16 mouse cellular contexts compared by ENCODE assay signal in the genomic region with DNA sequence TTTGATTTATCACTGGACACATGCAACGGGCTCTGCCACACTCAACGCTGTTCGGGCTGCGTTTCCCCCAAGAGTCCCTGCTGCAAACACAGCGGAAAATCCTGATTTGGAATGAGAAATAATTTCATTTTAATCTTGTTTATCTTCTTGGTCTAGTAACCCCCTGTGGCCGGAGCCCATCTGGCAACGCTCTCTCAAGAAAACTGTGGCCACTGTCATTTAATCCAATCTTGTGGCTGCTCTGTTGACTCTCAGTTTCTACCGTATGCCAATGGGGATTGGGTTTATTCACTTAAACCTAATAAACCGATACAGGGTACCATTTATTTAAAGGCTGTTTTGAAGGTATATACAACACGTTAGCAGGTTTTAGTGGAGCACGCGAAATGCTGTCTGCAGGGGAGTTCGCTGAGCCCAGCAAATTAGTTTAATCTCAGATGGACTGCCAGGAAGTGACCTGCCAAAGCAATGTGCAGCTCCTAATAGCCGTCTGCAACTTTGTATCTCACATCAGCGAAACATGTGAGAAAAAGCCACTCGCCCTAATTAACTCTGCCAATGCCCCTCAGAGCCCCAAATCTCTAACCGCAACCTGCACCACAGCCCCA.
DNase-seq lines count a peak whose midpoint lies in the region; ATAC-seq and TF ChIP-seq lines count a peak whose summit lies in the region.
"Had no signal": no experiment of that assay in that cellular context is flagged by ENCODE, and none has a peak within 500 bp of the region (broad histone marks: within the 10 kb centered on the region; RNA-seq: fewer than 3 reads in every experiment).

No protein-coding gene starts in this region.

- TF ChIP-seq CTCF in layer of hippocampus, adult 2 months (conservative IDR thresholded peaks at IDR 0.05), result no peak

- H3K36me3 ChIP-seq in hindbrain, embryonic 10.5 days, result no peaks in the 10 kb centered on the region
- no peaks in the 10 kb centered on the region for H3K36me3 ChIP-seq in hindbrain, embryonic 11.5 days (ENCODE audit: control insufficient read depth, insufficient read depth, low read length)
- H3K36me3 ChIP-seq in midbrain, embryonic 15.5 days (replicated peaks), result no peaks in the 10 kb centered on the region
- H3K36me3 ChIP-seq: embryonic facial prominence, embryonic 13.5 days; forebrain, embryonic 12.5 days had no signal

- no peak overlapping the region for H3K4me3 ChIP-seq in hindbrain, embryonic 10.5 days
- no peak overlapping the region for H3K4me3 ChIP-seq in hindbrain, embryonic 11.5 days (ENCODE audit: low read depth, low read length)
- H3K4me3 ChIP-seq in midbrain, embryonic 15.5 days, result no peak overlapping the region
- H3K4me3 ChIP-seq in layer of hippocampus, adult 2 months, result no peak overlapping the region
- H3K4me3 ChIP-seq: embryonic facial prominence, embryonic 13.5 days; forebrain, embryonic 12.5 days had no signal

- peaks cover 40% of the 10 kb centered on the region for H3K4me1 ChIP-seq in hindbrain, embryonic 10.5 days (replicated peaks)
- peaks cover 2% of the 10 kb centered on the region; the same call in 1 of the 2 replicates for H3K4me1 ChIP-seq in hindbrain, embryonic 11.5 days (replicated peaks; ENCODE audit: control insufficient read depth, insufficient read depth, low read length)
- peaks cover 18% of the 10 kb centered on the region for H3K4me1 ChIP-seq in midbrain, embryonic 15.5 days

- H3K4me2 ChIP-seq in hindbrain, embryonic 11.5 days (replicated peaks; ENCODE audit: low read depth, low read length), result no peak overlapping the region
- peak overlapping the region; percentile 8; the same call in 1 of the 2 replicates for H3K4me2 ChIP-seq in midbrain, embryonic 15.5 days
- H3K4me2 ChIP-seq: embryonic facial prominence, embryonic 13.5 days; forebrain, embryonic 12.5 days; lung, embryonic 14.5 days had no signal

- DNase-seq in hindbrain, embryonic 10.5 days (ENCODE audit: low spot score), result no peak
- no peak for DNase-seq in hindbrain, embryonic 11.5 days (ENCODE audit: low spot score)
- DNase-seq in brain, adult 2 months (ENCODE audit: low read depth, low spot score), result peak; percentile 47
- DNase-seq in cerebellum, postnatal 10 days, result peak; percentile 68 to 74
- no peak for DNase-seq in layer of hippocampus, adult 2 months (ENCODE audit: low spot score in 2 of 2)
- DNase-seq in layer of hippocampus, postnatal 14 days (ENCODE audit: low spot score in 2 of 2), result no peak
- DNase-seq: adrenal gland, postnatal 10 days; B cell, adult 2 months; heart, postnatal 14 days; kidney, postnatal 4 days; lung, embryonic 14.5 days had no signal

- no peak overlapping the region for H3K9ac ChIP-seq in hindbrain, embryonic 11.5 days (ENCODE audit: low read depth, low read length)
- no peak overlapping the region for H3K9ac ChIP-seq in midbrain, embryonic 15.5 days
- H3K9ac ChIP-seq: embryonic facial prominence, embryonic 13.5 days; forebrain, embryonic 12.5 days; lung, embryonic 14.5 days had no signal

- ATAC-seq in hindbrain, embryonic 11.5 days (ENCODE audit: low FRiP score), result no peak
- ATAC-seq in midbrain, embryonic 15.5 days (replicated peaks), result no peak
- no peak for ATAC-seq in megakaryocyte progenitor cell, adult 5-6 weeks (replicated peaks; ENCODE audit: poor library complexity)
- ATAC-seq: intestine, postnatal 0 days had no signal

- WGBS in hindbrain, embryonic 10.5 days, result 83% methylated on average over 17 of the region's 17 CpGs
- WGBS in hindbrain, embryonic 11.5 days, result 74% methylated on average over 17 of the region's 17 CpGs
- WGBS in midbrain, embryonic 15.5 days, result 38% methylated on average over 17 of the region's 17 CpGs

- no peaks in the 10 kb centered on the region for H3K27me3 ChIP-seq in hindbrain, embryonic 10.5 days (ENCODE audit: insufficient read depth, poor library complexity, severe bottlenecking)
- H3K27me3 ChIP-seq in hindbrain, embryonic 11.5 days (ENCODE audit: control insufficient read depth, insufficient read depth, low read length), result no peaks in the 10 kb centered on the region
- H3K27me3 ChIP-seq in midbrain, embryonic 15.5 days (replicated peaks), result no peaks in the 10 kb centered on the region
- H3K27me3 ChIP-seq: forebrain, embryonic 12.5 days had no signal

- 0 out of 2 replicates have a peak overlapping the region, but pooled peaks have one; percentile 16 for H3K27ac ChIP-seq in hindbrain, embryonic 10.5 days
- H3K27ac ChIP-seq in hindbrain, embryonic 11.5 days (ENCODE audit: low read depth, low read length), result no peak overlapping the region
- H3K27ac ChIP-seq in midbrain, embryonic 15.5 days, result peak overlapping the region; percentile 8; the same call in 1 of the 2 replicates
- H3K27ac ChIP-seq in layer of hippocampus, adult 2 months, result no peak overlapping the region
- H3K27ac ChIP-seq: embryonic facial prominence, embryonic 13.5 days; forebrain, embryonic 12.5 days had no signal

- H3K9me3 ChIP-seq in hindbrain, embryonic 10.5 days, result no peaks in the 10 kb centered on the region
- H3K9me3 ChIP-seq in hindbrain, embryonic 11.5 days (ENCODE audit: control insufficient read depth, low read length), result no peaks in the 10 kb centered on the region
- H3K9me3 ChIP-seq in midbrain, embryonic 15.5 days, result no peaks in the 10 kb centered on the region
- H3K9me3 ChIP-seq: embryonic facial prominence, embryonic 13.5 days; forebrain, embryonic 12.5 days had no signal

Comparison
In these comparisons a context has a peak if more than half of its experiments do, and no peak if none do; other contexts are left out.
1. H3K27ac ChIP-seq: peak in hindbrain, embryonic 10.5 days (single experiment) and midbrain, embryonic 15.5 days (single experiment); none in hindbrain, embryonic 11.5 days (single experiment) and layer of hippocampus, adult 2 months (single experiment).
2. DNase-seq: peak in brain, adult 2 months (single experiment) and cerebellum, postnatal 10 days (2 of 2); none in hindbrain, embryonic 10.5 days (single experiment), hindbrain, embryonic 11.5 days (single experiment), layer of hippocampus, adult 2 months (0 of 2) and layer of hippocampus, postnatal 14 days (0 of 2).